Mouse (Mus musculus) adrenal gland, adult 18-20 months (tissue): ENCODE data around the gene Ttll5. TPM values are rescaled to one million over a fixed set of nuclear protein-coding genes. Genes with fewer than 3 reads are reported as not detected.

Experiments used
- DNase-seq, 2 experiments: peaks; one replicate each; pipeline ENCODE4 v3.0.0; 2021 to 2022; ENCODE audit warnings: low spot score in 2 of 2
- total RNA-seq, 2 experiments: library from RNA; stranded (reverse); gene quantifications; 1 replicate in 1 of 2; 2 replicates in 1 of 2; pipeline ENCODE4 v1.2.3; 2021

The Ttll5 gene
- total RNA-seq, 2 experiments from 2014 or later, result 19.2 to 20.2 TPM

DNA sequence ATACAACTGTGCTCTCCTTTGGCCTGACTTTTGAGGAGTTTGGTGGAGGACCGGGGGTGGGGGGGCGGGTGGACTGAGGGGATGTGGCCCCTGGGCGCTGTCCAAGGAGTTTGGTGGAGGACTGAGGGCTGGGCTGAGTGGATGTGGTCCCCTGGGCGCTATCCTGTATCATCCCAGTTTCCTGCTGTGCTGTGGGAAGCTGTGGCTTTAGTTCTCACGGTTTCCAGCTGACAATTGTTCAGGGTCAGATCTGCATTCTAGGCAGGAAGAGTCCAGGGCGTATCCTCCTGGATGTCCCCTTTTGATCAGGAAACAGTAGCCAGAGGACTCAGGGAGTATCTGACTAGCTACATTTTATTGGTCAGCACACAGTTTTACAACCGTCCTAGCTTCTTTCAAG is 263.6 kb downstream of the Ttll5 start:
- no peak for DNase-seq

DNA sequence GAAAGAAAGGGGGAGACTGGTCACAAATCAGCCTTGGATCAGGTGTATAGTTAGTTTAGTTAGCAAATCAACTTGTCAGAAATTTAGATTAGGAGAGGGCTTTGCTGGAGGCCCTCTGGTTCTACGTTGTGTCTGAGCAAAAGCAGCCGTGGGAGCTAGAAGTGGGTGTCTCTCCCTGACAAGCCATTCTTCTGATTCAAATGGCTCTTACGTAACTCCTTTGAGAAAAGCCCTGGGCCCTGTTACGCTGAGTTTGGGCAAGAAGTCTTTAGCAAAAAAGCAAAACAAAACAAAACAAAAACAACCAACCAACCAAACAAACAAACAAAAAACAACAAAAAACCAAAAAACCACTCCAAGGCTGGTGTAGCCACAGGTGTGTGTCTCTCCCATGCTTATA is 266.3 kb downstream of the Ttll5 start:
- no peak for DNase-seq

DNA sequence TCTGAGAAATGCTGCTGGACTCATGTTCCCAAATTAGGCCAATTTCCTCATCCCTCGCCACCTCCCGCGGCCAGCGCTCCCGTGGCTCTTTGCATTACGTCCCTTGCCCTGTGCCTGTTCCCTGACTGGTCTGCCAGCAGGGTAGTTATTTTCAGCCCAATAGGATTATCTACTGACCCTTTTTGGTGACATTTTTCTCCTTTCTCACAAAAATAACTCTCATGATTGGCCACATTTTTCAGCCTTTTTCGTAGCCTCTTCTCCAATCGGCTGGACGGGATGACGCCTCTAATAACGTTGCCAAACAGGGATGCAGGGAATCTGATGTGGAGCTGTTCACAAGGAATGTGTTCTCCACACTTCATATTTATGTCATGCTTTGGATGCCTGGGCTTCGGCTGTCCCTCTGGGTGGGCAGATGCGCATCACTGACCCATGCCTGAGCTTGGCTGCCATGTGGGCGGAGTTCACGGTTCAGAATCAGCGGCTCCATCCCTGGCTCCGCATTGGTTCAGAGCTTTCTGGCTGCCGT is 267.2 kb downstream of the Ttll5 start:
- no peak for DNase-seq

DNA sequence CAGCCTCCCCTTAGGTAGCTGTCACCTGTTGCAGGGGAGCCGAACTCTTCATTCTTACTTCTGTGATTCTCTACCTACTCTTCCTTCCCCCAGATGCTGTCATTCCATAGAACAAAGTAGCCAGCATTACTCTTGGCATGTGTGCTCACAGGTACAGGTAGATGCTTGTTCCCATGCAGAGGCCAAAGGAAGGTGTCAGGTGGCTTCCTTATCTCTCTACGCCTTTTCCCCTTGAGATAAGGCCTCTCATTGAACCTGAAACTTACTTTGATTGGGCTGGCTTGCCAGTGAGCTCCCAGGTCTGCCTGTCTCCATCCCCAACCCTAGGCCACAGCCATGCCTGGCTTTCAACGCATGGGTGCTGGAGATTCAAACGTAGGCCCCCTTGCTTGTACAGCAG is 269.6 kb downstream of the Ttll5 start:
- DNase-seq, result no peak

DNA sequence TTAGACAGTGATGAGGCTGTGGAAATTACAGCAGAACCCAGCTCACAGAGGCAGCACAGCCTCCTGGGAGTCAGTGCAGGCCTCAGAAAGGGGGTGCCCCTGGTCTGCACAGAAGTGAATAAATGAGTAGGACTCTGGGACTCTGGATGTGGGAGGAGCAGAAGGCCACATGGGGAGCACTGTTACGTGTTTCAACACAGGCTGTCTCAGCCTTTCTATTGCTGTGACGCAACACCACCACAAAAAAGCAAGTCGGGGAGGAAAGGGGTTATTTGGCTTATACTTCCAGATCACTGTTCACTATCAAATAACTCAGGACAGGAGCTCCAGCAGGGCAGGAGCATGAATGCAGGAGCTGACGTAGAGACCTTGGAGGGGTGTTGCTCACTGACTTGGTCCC is 271.3 kb downstream of the Ttll5 start:
- no peak for DNase-seq

DNA sequence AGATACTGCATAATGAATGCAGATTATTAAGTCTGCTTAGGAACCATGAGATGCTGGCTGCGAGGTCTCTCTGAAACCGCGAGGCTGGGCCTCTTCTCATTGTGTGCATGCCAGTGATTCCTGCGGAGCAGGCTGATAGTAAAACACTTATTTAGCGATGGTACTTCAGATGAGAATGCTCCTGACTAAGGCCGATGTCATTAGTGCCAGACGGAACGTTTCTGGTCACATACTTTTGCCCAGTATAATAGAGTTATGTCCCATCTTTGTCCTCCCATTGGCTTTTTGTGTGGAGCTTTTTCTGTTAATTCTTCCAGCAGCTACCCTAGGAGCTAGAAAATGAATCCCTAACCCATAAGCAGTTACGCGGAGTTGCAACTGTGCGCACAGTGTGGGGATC is 273.3 kb downstream of the Ttll5 start:
- DNase-seq, result no peak

DNA sequence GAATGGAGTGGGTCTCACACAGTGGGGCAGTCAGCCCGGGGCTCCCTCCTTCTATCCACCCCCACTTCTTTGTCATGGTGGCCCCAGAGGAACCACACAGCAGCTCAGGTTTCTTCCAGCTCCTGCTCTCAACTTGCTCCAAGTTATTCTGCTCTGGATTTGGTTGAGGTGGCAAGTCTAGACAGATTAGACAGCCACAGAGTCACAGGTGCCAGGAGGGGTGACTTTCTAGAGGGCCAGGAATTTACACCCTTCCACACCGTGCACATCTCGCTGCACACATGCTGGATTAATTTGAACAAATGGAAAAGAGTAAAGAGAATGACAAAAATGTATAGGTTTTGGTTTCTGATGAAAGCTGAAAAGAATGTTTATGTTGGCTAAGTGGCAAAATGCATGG is 276.3 kb downstream of the Ttll5 start:
- DNase-seq, result no peak

DNA sequence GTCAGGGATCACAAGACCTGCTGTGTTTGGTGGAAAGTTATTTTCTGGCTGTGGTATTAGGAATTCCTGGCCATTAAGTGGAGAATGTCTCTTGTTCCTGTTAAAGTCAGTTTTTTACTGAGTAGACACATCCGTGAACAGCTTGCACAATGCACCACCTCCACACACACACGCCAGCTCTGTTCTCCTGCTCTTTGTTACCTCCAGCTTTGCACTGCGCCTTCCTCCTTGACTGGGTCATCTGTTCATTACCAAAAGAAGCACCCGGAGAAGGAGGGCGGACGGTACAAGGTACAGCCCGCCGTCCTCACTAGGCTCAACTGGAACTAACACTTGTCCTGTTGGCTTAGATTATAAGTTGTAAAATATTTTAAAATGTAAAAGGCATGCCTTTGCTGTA is 278.2 kb downstream of the Ttll5 start:
- DNase-seq, result no peak

DNA sequence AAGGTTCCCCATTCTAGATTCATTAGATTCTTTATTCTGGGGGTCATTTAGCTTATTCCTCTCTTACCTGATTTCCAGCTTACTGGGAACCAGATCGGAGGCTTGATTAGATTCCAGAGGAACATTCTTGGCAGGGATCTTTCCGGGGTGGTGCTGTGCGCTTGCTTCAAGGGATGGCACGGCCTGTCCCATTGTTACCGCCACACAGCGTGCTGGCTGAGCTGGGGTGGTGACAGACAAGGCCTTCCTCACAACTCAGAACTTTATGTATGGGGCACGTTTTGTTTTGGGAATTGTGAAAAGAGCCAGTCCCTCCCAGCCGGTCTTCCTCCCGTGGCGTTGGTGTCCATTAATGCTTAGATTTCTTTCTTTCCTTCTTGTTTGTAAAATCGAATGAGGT is 278.9 kb downstream of the Ttll5 start:
- DNase-seq, result no peak

DNA sequence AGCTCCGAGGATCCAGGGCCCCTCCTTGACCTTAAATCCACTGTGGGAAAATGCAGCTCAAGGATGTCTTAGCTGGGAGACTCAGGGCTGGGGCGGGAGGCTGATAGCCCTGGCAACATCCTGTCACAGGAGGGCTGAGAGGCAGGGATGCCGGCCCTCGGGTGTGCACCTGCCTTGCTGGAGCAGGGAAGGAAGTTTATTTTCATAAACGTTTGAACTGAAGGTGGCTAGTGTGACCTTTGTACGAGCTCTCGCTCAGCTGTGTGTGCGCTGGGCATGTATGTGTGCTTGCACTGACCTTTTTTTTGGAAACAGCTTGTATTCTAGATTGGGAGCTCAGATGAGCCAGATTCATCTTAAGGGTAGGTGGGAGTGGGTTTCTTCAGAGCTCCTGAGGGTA is 279.4 kb downstream of the Ttll5 start:
- DNase-seq, result no peak

DNA sequence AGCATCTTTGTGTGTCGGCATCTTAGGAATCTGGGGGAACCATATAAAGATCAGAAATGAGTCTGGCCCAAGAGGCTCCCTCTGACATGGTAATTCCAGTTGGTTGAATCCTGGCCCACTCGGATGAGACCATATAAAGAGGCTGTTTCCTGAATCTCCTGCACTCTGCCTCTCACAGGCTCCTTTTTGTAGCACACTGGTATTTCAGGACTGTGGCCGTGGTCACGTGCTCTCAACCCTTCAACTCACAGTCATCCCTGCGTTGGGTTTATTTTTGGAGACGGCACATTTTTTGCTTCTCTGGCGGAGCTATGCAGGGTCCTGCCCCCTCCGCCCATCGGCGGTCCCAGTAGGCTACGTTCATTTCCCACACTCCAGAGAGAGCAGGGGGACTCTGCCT is 279.8 kb downstream of the Ttll5 start:
- no peak for DNase-seq

DNA sequence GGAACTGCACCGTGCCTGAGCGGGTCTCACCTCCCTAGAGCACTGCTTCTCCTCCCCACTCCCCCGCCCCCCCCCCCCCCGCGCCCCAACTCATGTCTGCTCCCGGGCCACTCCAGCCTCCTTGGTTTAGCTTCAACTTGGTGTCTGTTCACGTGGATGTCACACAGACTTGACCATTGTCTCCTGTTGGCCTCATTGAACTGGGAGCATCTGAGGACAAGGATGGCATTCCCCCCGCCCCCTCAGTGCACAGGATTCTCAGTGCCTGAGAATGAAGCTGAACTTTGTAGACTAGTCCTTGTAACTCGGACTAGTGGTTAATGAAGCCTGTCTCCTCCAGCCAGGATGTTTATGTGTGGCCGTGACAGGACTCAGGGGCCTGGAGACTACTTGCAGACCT is 281.1 kb downstream of the Ttll5 start:
- no peak for DNase-seq

DNA sequence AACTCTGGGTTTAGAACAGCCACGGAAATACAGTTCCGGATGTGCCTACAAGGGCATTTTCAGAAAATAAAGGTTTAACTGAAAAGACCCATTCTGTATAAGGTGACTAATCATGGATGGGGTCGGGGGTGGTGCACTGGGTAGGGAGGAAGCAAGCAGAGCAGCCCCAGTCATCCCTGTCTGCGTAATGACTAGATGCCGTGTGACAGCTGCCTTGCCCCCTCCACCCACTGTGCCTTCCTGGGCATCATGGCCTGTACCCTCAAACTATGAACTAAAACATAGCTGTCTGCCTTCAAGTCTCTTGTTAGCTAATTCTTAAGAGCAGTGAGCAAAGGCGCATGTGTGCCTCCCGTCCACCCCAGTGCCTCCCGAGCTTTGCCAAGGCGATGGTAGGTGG is 281.6 kb downstream of the Ttll5 start:
- no peak for DNase-seq

DNA sequence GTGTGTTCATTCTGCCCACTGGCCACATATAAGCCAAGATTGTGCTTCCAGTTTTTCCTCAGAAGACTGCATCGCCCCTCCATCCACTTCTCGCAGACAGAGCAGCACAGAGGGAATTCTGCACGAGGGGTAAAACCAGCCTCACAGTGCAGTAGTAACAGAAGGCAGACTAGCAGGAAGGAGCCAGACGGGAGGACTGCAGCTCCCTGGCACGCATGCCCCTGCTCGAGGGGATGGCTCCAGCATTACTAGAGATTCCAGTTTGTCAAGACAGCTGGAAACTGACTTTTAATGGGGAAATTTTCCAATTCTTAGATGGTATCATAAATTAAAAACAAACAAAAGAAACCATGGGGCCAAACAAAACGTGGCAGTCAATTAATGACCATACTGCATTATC is 283.2 kb downstream of the Ttll5 start:
- DNase-seq, result no peak

DNA sequence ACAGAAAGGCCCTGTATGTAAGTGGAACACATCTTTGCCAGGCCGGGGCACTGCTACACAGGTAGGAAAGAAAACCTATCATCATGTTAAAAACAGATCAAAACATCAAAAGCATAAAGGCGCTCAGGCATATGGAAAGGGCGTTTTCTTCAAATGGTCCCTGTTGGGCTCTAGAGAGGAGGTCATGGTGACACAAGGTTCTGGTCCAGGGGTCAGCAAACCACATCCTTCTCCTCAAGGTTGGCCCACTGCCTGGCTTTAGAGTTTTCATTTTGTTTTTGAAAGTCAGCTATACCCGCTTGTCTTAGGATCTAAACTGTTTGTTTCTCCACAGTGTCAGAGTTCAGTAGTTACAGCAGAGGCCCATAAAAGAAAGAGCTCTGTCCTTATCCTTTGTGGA is 285.1 kb downstream of the Ttll5 start:
- no peak for DNase-seq

DNA sequence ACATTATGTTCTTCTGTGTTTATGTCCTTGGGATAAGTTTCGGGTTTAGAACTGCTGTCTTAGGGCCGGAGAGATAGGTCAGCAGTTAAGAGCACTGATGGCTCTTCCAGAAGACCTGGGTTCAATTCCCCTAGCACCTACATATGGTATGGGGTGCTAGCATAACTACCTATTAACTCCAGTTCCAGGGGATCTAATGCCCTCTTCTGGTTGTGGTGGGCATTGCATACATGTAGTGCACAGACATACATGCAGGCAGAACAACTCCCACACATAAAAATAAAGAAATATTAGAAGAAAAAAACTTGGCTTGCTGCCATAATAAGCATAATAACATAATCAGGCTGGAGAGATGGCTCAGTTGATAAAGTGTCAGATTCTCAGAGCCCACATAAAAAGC is 286.2 kb downstream of the Ttll5 start:
- no peak for DNase-seq

Other genes with a start within 250 kb of the Ttll5 start
- gene Jdp2, start 225.6 kb upstream of the Ttll5 start, total RNA-seq, result 10 to 100 TPM; 18.4 to 23.4 TPM
- gene Batf, start 138.0 kb upstream of the Ttll5 start, total RNA-seq, result 1 to 10 TPM in 1 of 2 experiments, under 1 TPM in 1; 0.99 to 1.5 TPM
- 1 to 10 TPM; 4.1 to 4.3 TPM for gene Flvcr2, start 78.1 kb upstream of the Ttll5 start, total RNA-seq
- 10 to 100 TPM; 26.9 to 29.4 TPM for gene Erg28, start 109 bp upstream of the Ttll5 start, total RNA-seq